Comparison of ENCODE assay signal across 11 mouse cellular contexts in genomic region chr14:33498849-33499248, GRCm38 (mm10). TPM values are rescaled to one million over a fixed set of nuclear protein-coding genes. Genes with fewer than 3 reads are reported as not detected.
A peak's percentile ranks its signal among the peaks of the same experiment; 100 is the strongest.
DNase-seq lines count a peak whose midpoint lies in the region; ATAC-seq and TF ChIP-seq lines count a peak whose summit lies in the region.
"Had no signal": no experiment of that assay in that cellular context is flagged by ENCODE, and none has a peak within 500 bp of the region (broad histone marks: within the 10 kb centered on the region; RNA-seq: fewer than 3 reads in every experiment).

No protein-coding gene starts in this region.

- no peaks in the 10 kb centered on the region for H3K27me3 ChIP-seq in Patski
- H3K27me3 ChIP-seq in lung, postnatal 0 days (replicated peaks; ENCODE audit: insufficient read depth, low read length): no peaks in the 10 kb centered on the region

- no peaks in the 10 kb centered on the region for H3K4me1 ChIP-seq in lung, postnatal 0 days (ENCODE audit: insufficient read depth, low read depth, low read length)

- H3K27ac ChIP-seq in lung, postnatal 0 days (ENCODE audit: low read length): no peak overlapping the region

- in situ Hi-C loops in Patski (cut with MboI; ENCODE audit: low pct_unique_long_range_greater_than_20kb): no loop called here

- ATAC-seq in Patski: peak; percentile 91
- ATAC-seq in lung, postnatal 0 days: peak; percentile 73
- ATAC-seq: activated CD4-positive, CD25-positive, alpha-beta regulatory T cell, adult 4 months had no signal

- CTCF ChIA-PET in Patski (lab: Charles Lee): interaction anchor here (1.4 to 1.7 kb wide), 2 partner anchors 9 to 110 kb away, joined by 3 to 6 read pairs; no protein-coding TSS in a partner anchor

- no peak overlapping the region for H3K4me2 ChIP-seq in lung, postnatal 0 days (replicated peaks; ENCODE audit: low read depth, low read length)

- H3K9me3 ChIP-seq in lung, postnatal 0 days (ENCODE audit: low read length): no peaks in the 10 kb centered on the region

- DNase-seq in kidney, postnatal 10 days: peak; percentile 21
- no peak for DNase-seq in kidney, postnatal 4 days
- no peak for DNase-seq in Patski (ENCODE audit: low read depth, low spot score)
- peak; percentile 68 to 74 for DNase-seq in heart, adult 9 months (ENCODE audit: low spot score in 2 of 2)
- DNase-seq in lung, postnatal 0 days (ENCODE audit: low spot score): peak; percentile 48
- no peak for DNase-seq in right cerebral cortex, postnatal 10 days (ENCODE audit: low spot score in 2 of 2)
- no peak for DNase-seq in cerebellum, postnatal 10 days
- DNase-seq: thymus, postnatal 25 days had no signal

- no peak overlapping the region for H3K4me3 ChIP-seq in lung, postnatal 0 days (ENCODE audit: low read depth, low read length)
- H3K4me3 ChIP-seq: erythroblast, embryonic 14.5 days had no signal

- 28% methylated on average over 3 of the region's 3 CpGs for whole genome bisulfite sequencing in lung, postnatal 0 days

- no peak for TF ChIP-seq EP300 in lung, postnatal 0 days (IDR thresholded peaks at IDR 0.05)

- no peak for TF ChIP-seq CTCF in Patski (IDR thresholded peaks at IDR 0.05)
- TF ChIP-seq CTCF in lung, postnatal 0 days (IDR thresholded peaks at IDR 0.05): no peak

- H3K36me3 ChIP-seq in lung, postnatal 0 days (ENCODE audit: insufficient read depth, low read length): no peaks in the 10 kb centered on the region

- POLR2A ChIA-PET in Patski (lab: Charles Lee): no interaction called here

- no peak overlapping the region for H3K9ac ChIP-seq in lung, postnatal 0 days (replicated peaks; ENCODE audit: low read depth)

RNA-seq across cellular contexts. Expression of gene Frmpd2, which starts 27.4 kb away (rescaled TPM):
- 0.03 TPM for polyA plus RNA-seq in Patski (2021)
- 0.81 and 1.1 TPM in 2 replicates for polyA plus RNA-seq in lung, postnatal 0 days (2015; fragmentation: Nextera tagmentation; extraction: Ambion mirVana)
- polyA plus RNA-seq: activated CD4-positive, CD25-positive, alpha-beta regulatory T cell, adult 4 months; erythroblast, embryonic 14.5 days; liver, adult 2 months had no signal

RNA-seq across cellular contexts. Expression of gene Mapk8, which starts 51.9 kb away (rescaled TPM):
- polyA plus RNA-seq in Patski (2021): 31.9 TPM
- 8.0 and 9.4 TPM in 2 replicates for polyA plus RNA-seq in lung, postnatal 0 days (2015; fragmentation: Nextera tagmentation; extraction: Ambion mirVana)

Comparison
In these comparisons a context has a peak if more than half of its experiments do, and no peak if none do; other contexts are left out.
1. DNase-seq: peak in kidney, postnatal 10 days (single experiment), heart, adult 9 months (2 of 2) and lung, postnatal 0 days (single experiment); none in kidney, postnatal 4 days (0 of 2), Patski (single experiment), right cerebral cortex, postnatal 10 days (0 of 2) and cerebellum, postnatal 10 days (0 of 2).